Mouse (Mus musculus): Measurements from ENCODE around the gene S1pr4.

Gene S1pr4

DNA sequence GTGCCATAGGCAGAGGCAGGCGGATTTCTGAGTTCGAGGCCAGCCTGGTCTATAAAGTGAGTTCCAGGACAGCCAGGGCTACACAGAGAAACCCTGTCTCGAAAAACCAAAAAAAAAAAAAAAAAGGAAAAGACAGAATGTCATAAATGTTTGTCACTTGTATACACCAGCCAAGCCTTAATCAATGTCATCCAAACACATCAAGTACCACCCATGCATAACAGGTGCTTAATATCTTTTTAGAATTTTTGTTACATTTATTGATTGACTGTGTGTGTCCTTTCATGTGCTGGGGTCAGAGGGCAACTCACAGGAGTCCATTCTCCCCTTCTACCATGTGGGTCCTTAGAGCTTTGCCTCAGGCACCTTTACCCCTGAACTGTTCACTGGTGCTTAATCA, at the start of gene S1pr4:
Gene S1pr4, minus strand, starts transcription at position 101 of the 400 bp plus-strand sequence.
- DNase-seq (ENCODE audit: extremely low spot score, low spot score): no peak

DNA sequence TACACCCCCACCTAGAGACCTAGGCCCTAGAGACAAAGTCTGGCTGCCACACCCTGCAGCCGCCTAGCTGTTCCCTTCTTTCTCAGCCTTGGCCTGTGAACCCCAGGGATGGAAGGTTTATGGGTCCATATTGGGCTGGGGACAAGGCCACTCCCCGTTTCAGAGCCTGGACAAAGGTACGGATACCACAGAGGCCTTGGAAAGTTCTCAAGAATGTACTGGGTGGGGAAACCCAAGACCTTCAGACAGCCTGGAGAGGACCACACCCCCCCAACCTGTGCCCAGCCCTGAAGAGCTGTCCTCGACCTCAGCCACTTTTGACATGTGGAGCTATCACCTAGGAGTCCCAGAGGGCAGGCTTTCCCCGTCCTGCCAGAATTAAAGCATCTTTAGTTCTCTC, 49.0 kb upstream of the S1pr4 start:
- no peak for DNase-seq (ENCODE audit: extremely low spot score, low spot score)

GRCm38 (mm10) chr10:81546788-81547571, 47.0 kb upstream of the S1pr4 start:
- DNase-seq (ENCODE audit: extremely low spot score, low spot score): no peak

DNA sequence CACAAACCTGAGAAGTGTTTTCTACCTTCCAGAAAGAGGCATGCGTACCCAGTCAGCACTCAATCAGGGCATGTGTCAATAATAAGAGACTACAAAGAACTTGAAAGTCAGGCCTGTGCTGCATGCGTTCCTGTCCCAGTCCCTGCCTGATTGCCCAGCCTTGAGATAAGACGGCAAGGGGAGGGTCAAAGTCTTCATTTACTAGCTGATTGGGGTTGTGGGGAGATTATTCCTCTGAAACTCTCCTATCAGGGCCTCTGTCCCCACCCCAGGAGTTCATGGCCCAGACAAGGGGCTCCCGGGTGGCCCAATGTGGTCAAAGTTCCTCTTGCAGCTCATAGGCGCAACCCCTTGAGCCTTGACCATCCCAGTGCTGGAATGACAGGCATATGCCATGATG, 46.4 kb upstream of the S1pr4 start:
- no peak for DNase-seq (ENCODE audit: extremely low spot score, low spot score)

GRCm38 (mm10) chr10:81545161-81545747, 45.3 kb upstream of the S1pr4 start, which contains the start of gene Gna11:
Gna11 (minus strand) TSS chr10:81545190.
- peak; percentile 100 for DNase-seq (ENCODE audit: extremely low spot score, low spot score)

GRCm38 (mm10) chr10:81544296-81545160, 44.6 kb upstream of the S1pr4 start:
- DNase-seq (ENCODE audit: extremely low spot score, low spot score): peak; percentile 41

GRCm38 (mm10) chr10:81543633-81544032, 43.7 kb upstream of the S1pr4 start:
- no peak for DNase-seq (ENCODE audit: extremely low spot score, low spot score)

DNA sequence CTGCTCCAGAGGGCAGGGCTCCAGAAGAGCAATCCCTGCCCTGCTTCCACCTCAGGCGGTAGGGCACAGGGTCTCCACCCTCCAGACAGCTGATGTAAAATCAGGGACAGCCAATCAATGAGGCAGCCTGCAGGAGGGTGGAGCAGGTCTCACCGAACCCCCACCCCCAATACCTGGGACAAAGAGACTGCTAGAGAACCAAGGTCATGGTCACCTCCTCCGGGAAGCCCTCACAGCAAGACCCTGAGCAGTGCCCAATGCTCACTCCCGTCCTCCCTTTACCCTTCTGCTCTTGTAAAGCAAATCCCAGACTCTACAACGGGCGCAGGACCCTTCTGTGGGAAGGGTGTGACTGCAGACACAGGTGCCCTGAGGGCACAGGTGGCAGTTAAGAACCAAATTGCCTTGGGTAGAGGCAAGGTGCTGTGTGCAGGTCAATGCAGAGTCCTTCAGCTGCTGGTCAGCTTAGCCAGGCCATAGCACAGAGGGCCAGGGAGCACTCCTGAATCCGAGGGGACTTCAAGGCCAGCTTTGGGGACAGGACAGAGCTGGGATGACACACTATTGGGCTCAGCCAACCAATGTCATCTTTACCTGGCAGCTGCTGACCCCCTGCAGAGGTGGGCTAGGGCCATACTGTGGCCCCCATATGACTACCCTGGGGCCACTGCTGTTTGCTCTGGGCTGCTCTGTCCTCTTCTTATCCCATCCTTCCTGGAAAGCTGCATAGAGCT, 43.0 kb upstream of the S1pr4 start:
- DNase-seq (ENCODE audit: extremely low spot score, low spot score): no peak

DNA sequence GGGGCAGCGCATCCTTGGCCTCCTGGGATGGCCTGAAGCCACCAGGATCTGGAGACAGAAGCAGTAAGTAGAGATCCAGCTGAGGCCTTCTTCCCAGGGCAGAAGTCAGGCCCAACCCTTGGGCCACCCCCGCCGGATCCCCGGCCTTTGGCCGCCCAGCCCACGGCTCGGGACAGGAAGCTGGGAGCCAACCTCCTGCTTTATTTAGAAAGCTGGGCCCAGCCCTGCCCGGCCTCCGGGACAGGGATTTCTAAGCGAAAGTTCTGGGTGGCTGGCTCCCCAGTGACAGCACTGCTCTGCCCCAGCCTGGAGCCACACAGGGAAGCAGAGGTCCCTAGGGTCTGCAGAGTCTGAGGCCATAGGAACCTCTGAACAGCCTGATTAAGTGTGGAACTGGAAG, 41.9 kb upstream of the S1pr4 start:
- DNase-seq (ENCODE audit: extremely low spot score, low spot score): no peak

- DNase-seq (ENCODE audit: extremely low spot score, low spot score): no peak
Measured at GRCm38 (mm10) chr10:81541363-81541762, 41.4 kb upstream of the S1pr4 start.

GRCm38 (mm10) chr10:81538321-81539048, 38.6 kb upstream of the S1pr4 start:
- DNase-seq (ENCODE audit: extremely low spot score, low spot score): no peak

DNA sequence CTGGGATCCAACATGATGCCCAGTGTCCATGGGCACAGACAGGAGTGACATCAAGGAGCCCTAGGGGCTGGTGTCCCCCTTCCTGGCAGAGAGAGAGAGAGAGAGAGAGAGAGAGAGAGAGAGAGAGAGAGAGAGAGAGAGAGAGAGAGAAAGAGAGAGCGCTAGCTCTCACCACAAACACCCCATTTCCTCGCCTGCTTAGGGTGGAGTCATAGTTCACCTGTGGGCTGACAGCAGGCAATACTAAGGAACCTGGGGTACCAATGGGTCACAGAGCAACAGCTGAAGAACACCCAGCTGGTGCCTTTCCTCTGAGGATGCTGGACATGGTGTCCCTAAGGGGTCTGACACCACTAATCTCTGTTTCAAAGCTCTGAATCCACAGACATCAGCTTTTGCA, 37.5 kb upstream of the S1pr4 start:
- no peak for DNase-seq (ENCODE audit: extremely low spot score, low spot score)

- no peak for DNase-seq (ENCODE audit: extremely low spot score, low spot score)
Measured at GRCm38 (mm10) chr10:81536734-81537133, 36.8 kb upstream of the S1pr4 start.

DNA sequence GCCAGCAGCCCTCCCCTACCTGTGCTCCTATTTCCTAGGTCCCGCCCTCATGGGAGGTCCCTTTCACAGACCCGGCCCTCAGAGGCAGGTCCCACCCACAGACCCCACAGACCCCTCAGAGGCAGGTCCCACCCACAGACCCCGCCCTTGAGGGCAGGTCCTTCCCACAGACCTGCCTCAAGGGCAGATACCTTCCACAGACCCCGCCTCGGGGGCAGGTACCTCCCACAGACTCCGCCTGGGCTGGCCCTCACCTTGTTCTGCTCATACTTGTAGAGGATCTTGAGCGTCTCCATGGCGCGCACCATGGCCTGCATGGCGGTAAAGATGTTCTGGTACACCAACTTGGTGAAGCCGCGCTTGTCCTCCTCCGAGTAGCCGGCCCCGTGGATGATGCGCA, 34.9 kb upstream of the S1pr4 start:
- no peak for DNase-seq (ENCODE audit: extremely low spot score, low spot score)

GRCm38 (mm10) chr10:81526779-81527178, 26.8 kb upstream of the S1pr4 start:
- peak; percentile 89 for DNase-seq (ENCODE audit: extremely low spot score, low spot score)

GRCm38 (mm10) chr10:81525017-81525694, 25.2 kb upstream of the S1pr4 start:
- no peak for DNase-seq (ENCODE audit: extremely low spot score, low spot score)

- no peak for DNase-seq (ENCODE audit: extremely low spot score, low spot score)
Measured at GRCm38 (mm10) chr10:81524051-81524605, 24.2 kb upstream of the S1pr4 start, which contains the start of gene Gna15. Gna15 (minus strand) TSS chr10:81524225.

- no peak for DNase-seq (ENCODE audit: extremely low spot score, low spot score)
Measured at GRCm38 (mm10) chr10:81523570-81523969, 23.6 kb upstream of the S1pr4 start.

GRCm38 (mm10) chr10:81523142-81523541, 23.2 kb upstream of the S1pr4 start:
- no peak for DNase-seq (ENCODE audit: extremely low spot score, low spot score)

GRCm38 (mm10) chr10:81519978-81520365, 20.0 kb upstream of the S1pr4 start:
- DNase-seq (ENCODE audit: extremely low spot score, low spot score): no peak

All from neural tube, embryonic 10.5 days (tissue).